Mouse (Mus musculus) neural tube, embryonic 13.5 days (tissue): ENCODE results near the gene Slc35b2. TPM values are rescaled to one million over a fixed set of nuclear protein-coding genes. Genes with fewer than 3 reads are reported as not detected.

Source experiments
- ATAC-seq: fragments of 200-750 bp; cut with Nextera tagmentation; 2 replicates; pipeline ENCODE4 v1.8.0; 2017; ENCODE audit warnings: low read depth, mild to moderate bottlenecking, moderate TSS enrichment, moderate library complexity
- H3K27ac ChIP-seq: fragments of 300-500 bp; sonication (generic); replicated peaks from 2 replicates; pipeline ENCODE4 v1.5.1; 2015; ENCODE audit warnings: moderate library complexity, mild to moderate bottlenecking, inconsistent platforms
- H3K27me3 ChIP-seq: fragments of 300-500 bp; sonication (generic); 2 replicates; pipeline ENCODE4 v1.6.1; 2015; ENCODE audit warnings: mild to moderate bottlenecking, inconsistent platforms
- H3K36me3 ChIP-seq: fragments of 300-500 bp; sonication (generic); 2 replicates; pipeline ENCODE4 v1.6.1; 2015; ENCODE audit warnings: mild to moderate bottlenecking, inconsistent platforms
- H3K4me1 ChIP-seq: fragments of 300-500 bp; sonication (generic); replicated peaks from 2 replicates; pipeline ENCODE4 v1.6.1; 2015; ENCODE audit warnings: inconsistent platforms
- H3K4me2 ChIP-seq: fragments of 300-500 bp; sonication (generic); 2 replicates; pipeline ENCODE4 v1.6.1; 2015; ENCODE audit warnings: inconsistent platforms, mild to moderate bottlenecking, moderate library complexity
- H3K4me3 ChIP-seq: fragments of 300-500 bp; sonication (generic); 2 replicates; pipeline ENCODE4 v1.5.1; 2015; ENCODE audit warnings: mild to moderate bottlenecking, inconsistent platforms
- H3K9ac ChIP-seq: fragments of 300-500 bp; sonication (generic); 2 replicates; pipeline ENCODE4 v1.6.1; 2015; ENCODE audit warnings: moderate library complexity, mild to moderate bottlenecking, inconsistent platforms
- H3K9me3 ChIP-seq: fragments of 300-500 bp; sonication (generic); 2 replicates; pipeline ENCODE4 v1.6.1; 2016; ENCODE audit warnings: inconsistent platforms
- WGBS: fragments of 180-500 bp; shearing (Covaris S2); methylation state at CpG from one replicate; pipeline ENCODE4 v1.1.7; 2015; 5-methylcytosine and 5-hydroxymethylcytosine counted together
- polyA plus RNA-seq: library from polyadenylated mRNA; unstranded; fragments of >200 nt; fragmentation: Nextera tagmentation; extraction: Ambion mirVana; gene quantifications from 2 replicates; pipeline ENCODE4 v1.2.1, GENCODE M21; 2015

Gene Slc35b2
- 75.0 and 84.2 TPM in 2 replicates for polyA plus RNA-seq

- peak within 1 kb of the TSS; percentile 81 for H3K4me3 ChIP-seq
- WGBS: under 1% methylated on average over 41 of the region's 61 CpGs
- H3K4me1 ChIP-seq: peaks cover 44% of the 10 kb centered on the region
- peak within 1 kb of the TSS; percentile 90 for H3K27ac ChIP-seq
- no peaks in the 10 kb centered on the region for H3K27me3 ChIP-seq
- H3K9ac ChIP-seq: peak within 1 kb of the TSS; percentile 92
- peaks cover 38% of the 10 kb centered on the region for H3K36me3 ChIP-seq
- peak within 1 kb of the TSS; percentile 96 for H3K4me2 ChIP-seq
- no peaks in the 10 kb centered on the region for H3K9me3 ChIP-seq
- ATAC-seq: peak; percentile 87
Observed at GRCm38 (mm10) chr17:45563655-45564530, at the start of gene Slc35b2. TSS of gene Slc35b2 (plus strand) at chr17:45563874.

GRCm38 (mm10) chr17:45515204-45515726 is 48.4 kb upstream of the Slc35b2 start:
- Histone ChIP-seq H3K36me3 (peaks cover 38% of the 10 kb centered on the region), H3K9me3 (no peaks in the 10 kb centered on the region), H3K9ac (no peak overlapping the region), H3K27me3 (no peaks in the 10 kb centered on the region), H3K4me2 (no peak overlapping the region), H3K27ac (no peak overlapping the region), H3K4me3 (no peak overlapping the region), H3K4me1 (peaks cover 4% of the 10 kb centered on the region)
- 68% methylated on average over 15 of the region's 15 CpGs for WGBS
- no peak for ATAC-seq

- Histone ChIP-seq H3K4me3 (no peak overlapping the region), H3K4me1 (peaks cover 4% of the 10 kb centered on the region), H3K4me2 (no peak overlapping the region), H3K36me3 (peaks cover 40% of the 10 kb centered on the region), H3K9me3 (no peaks in the 10 kb centered on the region), H3K27me3 (no peaks in the 10 kb centered on the region), H3K27ac (no peak overlapping the region), H3K9ac (no peak overlapping the region)
- WGBS: 87% methylated on average over 10 of the region's 10 CpGs
- no peak for ATAC-seq
Observed at GRCm38 (mm10) chr17:45515806-45516205, 47.9 kb upstream of the Slc35b2 start.

GRCm38 (mm10) chr17:45516488-45516887 is 47.2 kb upstream of the Slc35b2 start:
- Histone ChIP-seq H3K4me3 (no peak overlapping the region), H3K27me3 (no peaks in the 10 kb centered on the region), H3K9ac (0 out of 2 replicates have a peak overlapping the region, but pooled peaks have one; percentile 31), H3K4me1 (peaks cover 4% of the 10 kb centered on the region), H3K27ac (no peak overlapping the region), H3K4me2 (no peak overlapping the region), H3K9me3 (no peaks in the 10 kb centered on the region), H3K36me3 (peaks cover 41% of the 10 kb centered on the region)
- WGBS: 50% methylated on average over 8 of the region's 8 CpGs
- peak; percentile 38 for ATAC-seq

- Histone ChIP-seq H3K9me3 (no peaks in the 10 kb centered on the region), H3K4me3 (no peak overlapping the region), H3K27ac (no peak overlapping the region), H3K9ac (no peak overlapping the region), H3K4me2 (no peak overlapping the region), H3K27me3 (no peaks in the 10 kb centered on the region), H3K36me3 (peaks cover 41% of the 10 kb centered on the region), H3K4me1 (peaks cover 4% of the 10 kb centered on the region)
- ATAC-seq: 0 out of 2 replicates have a peak, but pooled peaks have one; percentile 6
- whole genome bisulfite sequencing: 89% methylated on average over 21 of the region's 21 CpGs
Observed at GRCm38 (mm10) chr17:45517135-45517534, 46.5 kb upstream of the Slc35b2 start.

GRCm38 (mm10) chr17:45517549-45518215 is 46.0 kb upstream of the Slc35b2 start:
- H3K4me3 ChIP-seq: no peak overlapping the region
- H3K9ac ChIP-seq: no peak overlapping the region; the same call in 1 of the 2 replicates
- no peak overlapping the region for H3K4me2 ChIP-seq
- no peaks in the 10 kb centered on the region for H3K27me3 ChIP-seq
- WGBS: 91% methylated on average over 28 of the region's 28 CpGs
- no peak overlapping the region for H3K27ac ChIP-seq
- H3K4me1 ChIP-seq: peaks cover 6% of the 10 kb centered on the region
- no peak for ATAC-seq
- no peaks in the 10 kb centered on the region for H3K9me3 ChIP-seq
- peaks cover 41% of the 10 kb centered on the region for H3K36me3 ChIP-seq

- Histone ChIP-seq H3K36me3 (peaks cover 35% of the 10 kb centered on the region), H3K9me3 (no peaks in the 10 kb centered on the region), H3K4me2 (no peak overlapping the region), H3K4me3 (no peak overlapping the region), H3K4me1 (peaks cover 16% of the 10 kb centered on the region), H3K27me3 (0 out of 2 replicates have a peak, but pooled peaks cover 3% of the 10 kb centered on the region), H3K9ac (no peak overlapping the region), H3K27ac (0 out of 2 replicates have a peak overlapping the region, but pooled peaks have one; percentile 6)
- 81% methylated on average over 12 of the region's 12 CpGs for WGBS
- ATAC-seq: no peak
Observed at GRCm38 (mm10) chr17:45518766-45519475, 44.8 kb upstream of the Slc35b2 start.

GRCm38 (mm10) chr17:45520136-45520535 is 43.5 kb upstream of the Slc35b2 start:
- no peak overlapping the region for H3K4me3 ChIP-seq
- H3K27me3 ChIP-seq: peaks cover 13% of the 10 kb centered on the region; the same call in 1 of the 2 replicates
- no peak overlapping the region for H3K4me2 ChIP-seq
- peaks cover 35% of the 10 kb centered on the region for H3K36me3 ChIP-seq
- ATAC-seq: no peak
- 82% methylated on average over 11 of the region's 11 CpGs for WGBS
- H3K9me3 ChIP-seq: no peaks in the 10 kb centered on the region
- H3K9ac ChIP-seq: no peak overlapping the region
- H3K4me1 ChIP-seq: peaks cover 16% of the 10 kb centered on the region
- H3K27ac ChIP-seq: no peak overlapping the region

GRCm38 (mm10) chr17:45523263-45523662 is 40.4 kb upstream of the Slc35b2 start, which contains the start of gene Tcte1:
TSS of gene Tcte1 (plus strand) at chr17:45523434.
- peak within 1 kb of the TSS; percentile 38 for H3K4me3 ChIP-seq
- peaks cover 12% of the 10 kb centered on the region for H3K4me1 ChIP-seq
- no peak within 1 kb of the TSS for H3K27ac ChIP-seq
- H3K9me3 ChIP-seq: no peaks in the 10 kb centered on the region
- peaks cover 28% of the 10 kb centered on the region for H3K27me3 ChIP-seq
- peak within 1 kb of the TSS; percentile 71 for H3K9ac ChIP-seq
- H3K36me3 ChIP-seq: peaks cover 29% of the 10 kb centered on the region; the same call in 1 of the 2 replicates
- WGBS: under 1% methylated on average over 21 of the region's 21 CpGs
- H3K4me2 ChIP-seq: peak within 1 kb of the TSS; percentile 66
- peak; percentile 83 for ATAC-seq

GRCm38 (mm10) chr17:45524961-45525360 is 38.7 kb upstream of the Slc35b2 start:
- Histone ChIP-seq H3K4me3 (no peak overlapping the region), H3K27ac (no peak overlapping the region), H3K4me1 (peaks cover 12% of the 10 kb centered on the region), H3K9ac (no peak overlapping the region), H3K4me2 (no peak overlapping the region), H3K9me3 (no peaks in the 10 kb centered on the region), H3K36me3 (peaks cover 13% of the 10 kb centered on the region; the same call in 1 of the 2 replicates), H3K27me3 (peaks cover 43% of the 10 kb centered on the region)
- no peak for ATAC-seq
- WGBS: 33% methylated on average over 4 of the region's 4 CpGs

- H3K27ac ChIP-seq: no peak overlapping the region
- H3K27me3 ChIP-seq: peaks cover 53% of the 10 kb centered on the region
- H3K4me1 ChIP-seq: peaks cover 12% of the 10 kb centered on the region
- 21% methylated on average over 5 of the region's 5 CpGs for WGBS
- ATAC-seq: no peak
- no peak overlapping the region for H3K9ac ChIP-seq
- H3K36me3 ChIP-seq: no peaks in the 10 kb centered on the region
- no peak overlapping the region for H3K4me3 ChIP-seq
- no peaks in the 10 kb centered on the region for H3K9me3 ChIP-seq
- no peak overlapping the region for H3K4me2 ChIP-seq
Observed at GRCm38 (mm10) chr17:45526571-45526970, 37.1 kb upstream of the Slc35b2 start.
